Mouse (Mus musculus) effector memory CD4-positive, alpha-beta T cell, adult 5 months (primary cell): ENCODE measurements around the gene Zfp873. TPM values are rescaled to one million over a fixed set of nuclear protein-coding genes. Genes with fewer than 3 reads are reported as not detected.

ENCODE experiments used
- polyA plus RNA-seq: library from polyadenylated mRNA; unstranded; fragments of 100-300 nt; shearing (Covaris generic); gene quantifications from one replicate; pipeline ENCODE4 v1.2.1, GENCODE M21; 2017

The Zfp873 gene
- 3.7 TPM for polyA plus RNA-seq

GRCm38 (mm10) chr10:82047597-82048459, at the start of gene Zfp873:
Zfp873 (plus strand) TSS chr10:82048123.

GRCm38 (mm10) chr10:82082728-82083621, 35.1 kb downstream of the Zfp873 start, which contains the start of gene BC024063:
BC024063 (plus strand) TSS chr10:82083353.

Other genes with a start within 250 kb of the Zfp873 start
- gene Gm4767, start 235.9 kb upstream of the Zfp873 start, polyA plus RNA-seq: 2.4 TPM
- 3.6 TPM for gene Gm32687, start 184.2 kb upstream of the Zfp873 start, polyA plus RNA-seq
- 3.4 TPM for gene Zfp781, start 117.6 kb upstream of the Zfp873 start, polyA plus RNA-seq
- gene BC024063, start 35.2 kb downstream of the Zfp873 start, polyA plus RNA-seq: 7.5 TPM
- gene AU041133, start 79.9 kb downstream of the Zfp873 start, polyA plus RNA-seq: 8.1 TPM
- 4.8 TPM for gene Zfp938, start 193.2 kb downstream of the Zfp873 start, polyA plus RNA-seq